Mouse (Mus musculus) midbrain, embryonic 14.5 days (tissue): Measurements from ENCODE around the gene Bpifb9b. TPM values are rescaled to one million over a fixed set of nuclear protein-coding genes. Genes with fewer than 3 reads are reported as not detected.

ENCODE experiments used
- polyA plus RNA-seq: library from polyadenylated mRNA; unstranded; fragments of >200 nt; fragmentation: Nextera tagmentation; extraction: Ambion mirVana; gene quantifications from 2 replicates; pipeline ENCODE4 v1.2.1, GENCODE M21; 2014

Gene Bpifb9b
- polyA plus RNA-seq, 1 experiment from 2014 or later, result not detected

Other genes starting within 250 kb of the Bpifb9b start
- not detected in 2 replicates for gene Bpifa3, start 176.9 kb upstream of the Bpifb9b start, polyA plus RNA-seq
- not detected in 2 replicates for gene Bpifa1, start 164.3 kb upstream of the Bpifb9b start, polyA plus RNA-seq
- gene Bpifa5, start 144.6 kb upstream of the Bpifb9b start, polyA plus RNA-seq, result not detected in 2 replicates
- gene Bpifb1, start 116.4 kb upstream of the Bpifb9b start, polyA plus RNA-seq, result 0.13 and 0.17 TPM in 2 replicates
- gene Bpifb5, start 83.5 kb upstream of the Bpifb9b start, polyA plus RNA-seq, result not detected in 2 replicates
- not detected in 2 replicates for gene Bpifb9a, start 49.4 kb upstream of the Bpifb9b start, polyA plus RNA-seq
- gene Cdk5rap1, start 65.8 kb downstream of the Bpifb9b start, polyA plus RNA-seq, result 11.0 and 22.9 TPM in 2 replicates
- gene Snta1, start 100.9 kb downstream of the Bpifb9b start, polyA plus RNA-seq, result 4.0 and 5.8 TPM in 2 replicates
- gene Cbfa2t2, start 129.3 kb downstream of the Bpifb9b start, polyA plus RNA-seq, result 45.5 and 65.6 TPM in 2 replicates
- 1.1 and 2.1 TPM in 2 replicates for gene 1700003F12Rik, start 239.9 kb downstream of the Bpifb9b start, polyA plus RNA-seq
- 0.19 and 0.28 TPM in 2 replicates for gene Actl10, start 244.5 kb downstream of the Bpifb9b start, polyA plus RNA-seq